Mouse (Mus musculus) stomach, postnatal 0 days (tissue): ENCODE results near the gene Foxc2.

ENCODE experiments used
- CTCF ChIP-seq: IDR thresholded peaks from 2 replicates; pipeline ENCODE4 v1.5.1; 2016; ENCODE audit warnings: antibody characterized with exemption, low read depth, mild to moderate bottlenecking, moderate library complexity
- EP300 ChIP-seq: optimal IDR thresholded peaks from 2 replicates; pipeline ENCODE3; 2016; ENCODE audit warnings: antibody characterized with exemption

DNA sequence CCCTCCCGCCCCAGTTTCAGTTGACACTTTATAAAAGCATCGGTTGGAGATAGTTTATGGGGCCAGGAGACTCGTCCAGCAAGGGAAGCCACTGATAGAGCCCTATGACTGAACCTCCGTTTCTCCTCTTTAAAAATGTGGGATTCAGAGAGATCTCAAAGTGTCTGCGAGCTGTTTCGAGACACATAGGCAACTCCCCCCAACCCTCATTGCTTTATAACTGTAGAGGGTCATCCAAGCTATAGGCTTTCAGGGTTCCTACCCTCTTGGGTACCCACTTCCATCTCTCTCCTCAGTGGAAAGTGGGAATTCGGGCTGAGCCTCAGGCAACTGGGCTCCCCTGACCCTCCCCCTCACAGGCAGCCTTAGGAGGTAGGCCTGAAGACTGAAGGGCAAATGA lies 34.6 kb upstream of the Foxc2 start:
- TF ChIP-seq CTCF = no peak
- no peak for TF ChIP-seq EP300
